8 mouse cellular contexts compared by ENCODE assay signal in the genomic region with DNA sequence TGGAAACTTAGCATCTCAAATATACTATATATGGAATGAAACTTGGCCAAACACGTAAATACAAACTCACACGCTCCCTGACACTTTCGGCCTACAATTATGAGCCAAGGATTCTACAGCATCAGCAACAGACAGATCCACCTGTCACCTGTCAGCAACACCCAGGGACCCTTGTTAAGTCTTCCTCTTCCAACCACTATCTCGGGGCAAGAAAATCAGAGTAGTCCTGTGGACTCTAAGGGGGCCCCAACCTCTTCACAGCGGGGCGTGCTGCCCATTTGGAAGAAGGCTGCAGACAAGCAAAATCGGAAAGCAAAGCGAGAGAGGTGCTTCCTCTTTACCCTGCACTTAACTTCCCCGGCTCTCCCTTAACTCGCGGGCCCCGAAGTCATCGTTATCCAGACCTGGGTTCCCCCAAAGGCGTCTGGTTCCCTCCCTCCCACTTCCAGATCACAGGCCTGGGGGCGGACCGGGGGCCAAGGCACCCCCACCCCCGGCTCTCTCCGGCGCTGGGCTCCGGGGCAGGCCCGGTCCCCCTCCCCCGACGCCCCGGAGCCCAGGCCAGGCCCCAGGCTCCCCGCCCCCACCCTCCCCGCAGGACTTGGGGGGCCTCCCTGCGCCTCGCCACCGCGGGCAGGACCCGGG. TPM values are rescaled to one million over a fixed set of nuclear protein-coding genes. Genes with fewer than 3 reads are reported as not detected.
DNase-seq lines count a peak whose midpoint lies in the region; ATAC-seq lines count a peak whose summit lies in the region.

No protein-coding gene starts in this region.

- H3K4me1 ChIP-seq in hindbrain, embryonic 14.5 days (replicated peaks; ENCODE audit: control insufficient read depth, insufficient read depth, low read length), result peaks cover 26% of the 10 kb centered on the region
- H3K4me1 ChIP-seq in megakaryocyte, embryonic 14.5 days, result peaks cover 61% of the 10 kb centered on the region

- H3K36me3 ChIP-seq in hindbrain, embryonic 14.5 days (replicated peaks; ENCODE audit: control insufficient read depth, insufficient read depth), result no peaks in the 10 kb centered on the region
- peaks cover 21% of the 10 kb centered on the region for H3K36me3 ChIP-seq in megakaryocyte, embryonic 14.5 days (replicated peaks; ENCODE audit: low read length)

- WGBS in hindbrain, embryonic 14.5 days, result 1% methylated on average over 25 of the region's 31 CpGs

- DNase-seq in T-cell, adult 2 months (ENCODE audit: low spot score), result peak; percentile 42
- DNase-seq in cerebellum, postnatal 10 days, result peak; percentile 57 to 64
- DNase-seq in frontal cortex, postnatal 25 days (ENCODE audit: low spot score in 2 of 2), result peak; percentile 11 to 31
- no peak for DNase-seq in hindbrain, embryonic 14.5 days (ENCODE audit: low spot score)
- peak; percentile 31 to 35 for DNase-seq in left cerebral cortex, postnatal 14 days (ENCODE audit: low spot score in 2 of 2)
- peak; percentile 58 to 60 for DNase-seq in right cerebral cortex, postnatal 10 days (ENCODE audit: low spot score in 2 of 2)
- peak; percentile 32 to 38 for DNase-seq in urinary bladder, postnatal 36 days (ENCODE audit: low spot score in 2 of 2)

- H3K9me3 ChIP-seq in hindbrain, embryonic 14.5 days (ENCODE audit: control insufficient read depth, low read length), result no peaks in the 10 kb centered on the region
- no peaks in the 10 kb centered on the region for H3K9me3 ChIP-seq in megakaryocyte, embryonic 14.5 days

- H3K4me2 ChIP-seq in hindbrain, embryonic 14.5 days (replicated peaks), result peak overlapping the region; percentile 81

- no peaks in the 10 kb centered on the region for H3K27me3 ChIP-seq in hindbrain, embryonic 14.5 days (ENCODE audit: control insufficient read depth, insufficient read depth, low read length)
- H3K27me3 ChIP-seq in megakaryocyte, embryonic 14.5 days (replicated peaks), result no peaks in the 10 kb centered on the region

- H3K9ac ChIP-seq in hindbrain, embryonic 14.5 days, result peak overlapping the region; percentile 99

- peak overlapping the region; percentile 97 for H3K4me3 ChIP-seq in hindbrain, embryonic 14.5 days (replicated peaks; ENCODE audit: low read length)
- H3K4me3 ChIP-seq in megakaryocyte, embryonic 14.5 days (replicated peaks), result peak overlapping the region; percentile 95

- intact Hi-C loops in left cerebral cortex, postnatal 14 days (cut with DNase I), result loop anchor here (5.0 kb wide), 1 partner anchor 43 kb away; no protein-coding TSS in a partner anchor

- H3K27ac ChIP-seq in hindbrain, embryonic 14.5 days, result peak overlapping the region; percentile 99

- no peak; the same call in none of the 2 replicates for ATAC-seq in hindbrain, embryonic 14.5 days (ENCODE audit: low FRiP score)

RNA-seq across cellular contexts. Expression of gene Tab2, which starts 0.9 kb away (rescaled TPM):
- 20.2 and 20.6 TPM in 2 replicates for polyA plus RNA-seq in hindbrain, embryonic 14.5 days (2014; fragmentation: Nextera tagmentation; extraction: Ambion mirVana)
- 10 to 100 TPM; 52.9 to 56.3 TPM for total RNA-seq in left cerebral cortex, postnatal 14 days (2021)
- polyA plus RNA-seq in megakaryocyte, embryonic 14.5 days (2012; ENCODE audit: insufficient read depth, low replicate concordance), result 3.1 and 8.0 TPM in 2 replicates
